Mouse (Mus musculus): Measurements from ENCODE around the gene Rin3.

- 0 out of 2 replicates have a peak, but pooled peaks have one; percentile 2 for TF ChIP-seq CTCF (IDR thresholded peaks at IDR 0.05)
- TF ChIP-seq EP300 (IDR thresholded peaks at IDR 0.05): peak; percentile 75
Observed at GRCm38 (mm10) chr12:102295230-102295629, 12.4 kb downstream of the Rin3 start.

Data from lung, postnatal 0 days (tissue).